In genomic region chr4:151851179-151851578, GRCm38 (mm10) we compare ENCODE assay signal across 9 mouse cellular contexts. TPM values are rescaled to one million over a fixed set of nuclear protein-coding genes. Genes with fewer than 3 reads are reported as not detected.
DNase-seq lines count a peak whose midpoint lies in the region; ATAC-seq lines count a peak whose summit lies in the region.
"Had no signal": no experiment of that assay in that cellular context is flagged by ENCODE, and none has a peak within 500 bp of the region (broad histone marks: within the 10 kb centered on the region; RNA-seq: fewer than 3 reads in every experiment).

No protein-coding gene starts in this region.

- H3K4me1 ChIP-seq in hindbrain, embryonic 14.5 days (replicated peaks; ENCODE audit: control insufficient read depth, insufficient read depth, low read length): no peaks in the 10 kb centered on the region
- peaks cover 8% of the 10 kb centered on the region; the same call in 1 of the 2 replicates for H3K4me1 ChIP-seq in hindbrain, embryonic 13.5 days (replicated peaks)
- H3K4me1 ChIP-seq in embryonic facial prominence, embryonic 14.5 days (ENCODE audit: control insufficient read depth, insufficient read depth, low read length): peaks cover 14% of the 10 kb centered on the region

- H3K4me3 ChIP-seq in hindbrain, embryonic 14.5 days (replicated peaks; ENCODE audit: low read length): no peak overlapping the region
- no peak overlapping the region for H3K4me3 ChIP-seq in hindbrain, embryonic 13.5 days
- H3K4me3 ChIP-seq in embryonic facial prominence, embryonic 14.5 days (ENCODE audit: low read depth, low read length): no peak overlapping the region
- H3K4me3 ChIP-seq: embryonic facial prominence, embryonic 13.5 days had no signal

- peak; percentile 42 for DNase-seq in hindbrain, embryonic 14.5 days (ENCODE audit: low spot score)
- DNase-seq in A20 (ENCODE audit: low read depth, low spot score): peak; percentile 76
- DNase-seq in R1 (ENCODE audit: low read depth, low spot score): peak; percentile 81
- DNase-seq in embryonic facial prominence, embryonic 14.5 days (ENCODE audit: low spot score): peak; percentile 38
- peak; percentile 67 for DNase-seq in kidney, adult 9 months
- peak; percentile 55 to 58 for DNase-seq in thymus, postnatal 36 days

- H3K27me3 ChIP-seq in hindbrain, embryonic 14.5 days (ENCODE audit: control insufficient read depth, insufficient read depth, low read length): no peaks in the 10 kb centered on the region
- H3K27me3 ChIP-seq in hindbrain, embryonic 13.5 days: no peaks in the 10 kb centered on the region
- no peaks in the 10 kb centered on the region for H3K27me3 ChIP-seq in embryonic facial prominence, embryonic 14.5 days (replicated peaks; ENCODE audit: control insufficient read depth, insufficient read depth, low read length)
- H3K27me3 ChIP-seq: embryonic facial prominence, embryonic 13.5 days had no signal

- no peaks in the 10 kb centered on the region for H3K9me3 ChIP-seq in hindbrain, embryonic 14.5 days (ENCODE audit: control insufficient read depth, low read length)
- no peaks in the 10 kb centered on the region for H3K9me3 ChIP-seq in hindbrain, embryonic 13.5 days
- H3K9me3 ChIP-seq in embryonic facial prominence, embryonic 14.5 days (ENCODE audit: control insufficient read depth, low read length): no peaks in the 10 kb centered on the region
- H3K9me3 ChIP-seq: embryonic facial prominence, embryonic 13.5 days had no signal

- H3K4me2 ChIP-seq in hindbrain, embryonic 14.5 days (replicated peaks): no peak overlapping the region
- no peak overlapping the region for H3K4me2 ChIP-seq in hindbrain, embryonic 13.5 days
- H3K4me2 ChIP-seq in embryonic facial prominence, embryonic 14.5 days (ENCODE audit: low read depth, low read length): no peak overlapping the region
- H3K4me2 ChIP-seq: embryonic facial prominence, embryonic 13.5 days had no signal

- no peak overlapping the region for H3K9ac ChIP-seq in hindbrain, embryonic 14.5 days
- H3K9ac ChIP-seq in hindbrain, embryonic 13.5 days: no peak overlapping the region
- H3K9ac ChIP-seq in embryonic facial prominence, embryonic 14.5 days (ENCODE audit: low read depth, low read length): no peak overlapping the region
- H3K9ac ChIP-seq: embryonic facial prominence, embryonic 13.5 days had no signal

- 58% methylated on average over 2 of the region's 2 CpGs for WGBS in hindbrain, embryonic 14.5 days
- 53% methylated on average over 2 of the region's 2 CpGs for WGBS in hindbrain, embryonic 13.5 days
- WGBS in embryonic facial prominence, embryonic 14.5 days: 31% methylated on average over 2 of the region's 2 CpGs

- H3K27ac ChIP-seq in hindbrain, embryonic 14.5 days: no peak overlapping the region
- no peak overlapping the region for H3K27ac ChIP-seq in hindbrain, embryonic 13.5 days
- H3K27ac ChIP-seq in embryonic facial prominence, embryonic 14.5 days (replicated peaks; ENCODE audit: low read depth, low read length): no peak overlapping the region

- no peaks in the 10 kb centered on the region for H3K36me3 ChIP-seq in hindbrain, embryonic 14.5 days (replicated peaks; ENCODE audit: control insufficient read depth, insufficient read depth)
- peaks cover 3% of the 10 kb centered on the region; the same call in 1 of the 2 replicates for H3K36me3 ChIP-seq in hindbrain, embryonic 13.5 days
- H3K36me3 ChIP-seq in embryonic facial prominence, embryonic 14.5 days (ENCODE audit: control insufficient read depth, insufficient read depth, low read length): no peaks in the 10 kb centered on the region

- ATAC-seq in hindbrain, embryonic 14.5 days (ENCODE audit: low FRiP score): no peak
- no peak for ATAC-seq in hindbrain, embryonic 13.5 days (ENCODE audit: low FRiP score)
- no peak for ATAC-seq in embryonic facial prominence, embryonic 14.5 days (ENCODE audit: low read depth)
- ATAC-seq in megakaryocyte-erythroid progenitor cell, adult 5-6 weeks (replicated peaks; ENCODE audit: low FRiP score, low TSS enrichment, poor library complexity, severe bottlenecking): peak; percentile 91

RNA-seq across cellular contexts. Expression of gene Camta1, which starts 10.5 kb away (rescaled TPM):
- polyA plus RNA-seq in hindbrain, embryonic 14.5 days (2014; fragmentation: Nextera tagmentation; extraction: Ambion mirVana): 170 and 171 TPM in 2 replicates
- 159 and 162 TPM in 2 replicates for polyA plus RNA-seq in hindbrain, embryonic 13.5 days (2015; fragmentation: Nextera tagmentation; extraction: Ambion mirVana)
- 77.3 and 88.0 TPM in 2 replicates for polyA plus RNA-seq in embryonic facial prominence, embryonic 14.5 days (2014; fragmentation: Nextera tagmentation; extraction: Ambion mirVana)
- 68.4 and 92.8 TPM in 2 replicates for total RNA-seq in megakaryocyte-erythroid progenitor cell, adult 5-6 weeks (2014; fragmentation: Nextera tagmentation)
- 23.0 and 52.1 TPM in 2 replicates for total RNA-seq in megakaryocyte-erythroid progenitor cell, adult 5-6 weeks (2017)
